ENCODE assay signal across 20 mouse cellular contexts in the genomic region with DNA sequence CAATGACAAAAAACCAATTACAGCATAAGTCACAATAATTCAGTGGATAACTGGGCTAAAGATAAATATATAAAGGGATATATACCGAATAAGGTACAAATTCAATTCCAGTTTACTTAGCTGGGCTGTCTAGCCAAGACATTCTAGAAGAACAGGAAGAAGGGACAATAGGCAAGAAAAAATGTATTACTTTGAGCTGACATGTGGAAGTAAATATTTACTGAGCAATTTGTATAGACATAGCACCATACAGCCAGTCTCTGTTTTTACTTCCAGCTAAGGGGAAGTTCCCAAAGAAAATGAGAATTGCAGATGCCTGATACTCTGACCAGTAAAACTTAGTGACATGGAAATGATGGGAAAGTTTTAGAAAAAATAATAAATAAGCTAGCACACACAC.
"Had no signal": no experiment of that assay in that cellular context is flagged by ENCODE, and none has a peak within 500 bp of the region (broad histone marks: within the 10 kb centered on the region; RNA-seq: fewer than 3 reads in every experiment).

No protein-coding gene starts in this region.

- H3K4me2 ChIP-seq: liver, embryonic 11.5 days; liver, embryonic 13.5 days; liver, embryonic 15.5 days; midbrain, embryonic 12.5 days; neural tube, embryonic 13.5 days; neural tube, embryonic 15.5 days; stomach, embryonic 15.5 days had no signal

- H3K4me3 ChIP-seq: liver, embryonic 13.5 days; liver, embryonic 15.5 days; midbrain, embryonic 10.5 days; midbrain, embryonic 12.5 days; myocyte; neural tube, embryonic 13.5 days; neural tube, embryonic 15.5 days; stomach, embryonic 15.5 days had no signal

- H3K9ac ChIP-seq: liver, embryonic 13.5 days; liver, embryonic 15.5 days; liver, postnatal 0 days; midbrain, embryonic 12.5 days; neural tube, embryonic 13.5 days; neural tube, embryonic 15.5 days; stomach, embryonic 15.5 days had no signal

- H3K4me1 ChIP-seq: midbrain, embryonic 10.5 days; midbrain, embryonic 12.5 days; neural tube, embryonic 13.5 days; neural tube, embryonic 15.5 days; stomach, embryonic 15.5 days had no signal

- DNase-seq: liver; liver, embryonic 13.5 days; liver, postnatal 0 days; midbrain, embryonic 14.5 days; retina, postnatal 1 day; right cerebral cortex, adult 18-20 months; right cerebral cortex, postnatal 25 days; thymus, adult 2 months; thymus, postnatal 25 days; thymus, postnatal 4 days had no signal

- H3K27me3 ChIP-seq: liver, embryonic 13.5 days; midbrain, embryonic 12.5 days; neural tube, embryonic 13.5 days; neural tube, embryonic 15.5 days; stomach, embryonic 15.5 days had no signal

- H3K27ac ChIP-seq: liver, embryonic 13.5 days; liver, embryonic 15.5 days; midbrain, embryonic 10.5 days; midbrain, embryonic 12.5 days; neural tube, embryonic 13.5 days; neural tube, embryonic 15.5 days; stomach, embryonic 15.5 days; stomach, postnatal 0 days had no signal

- H3K36me3 ChIP-seq: liver, embryonic 13.5 days; liver, embryonic 15.5 days; midbrain, embryonic 10.5 days; midbrain, embryonic 12.5 days; neural tube, embryonic 13.5 days; neural tube, embryonic 15.5 days; stomach, embryonic 15.5 days had no signal

- H3K9me3 ChIP-seq: liver, embryonic 13.5 days; liver, embryonic 15.5 days; midbrain, embryonic 10.5 days; midbrain, embryonic 12.5 days; neural tube, embryonic 15.5 days; stomach, embryonic 15.5 days had no signal

- ATAC-seq: liver, postnatal 0 days; midbrain, embryonic 16.5 days had no signal
